Mouse (Mus musculus) embryonic facial prominence, embryonic 10.5 days (tissue): ENCODE data around the gene Dhrs7c. TPM values are rescaled to one million over a fixed set of nuclear protein-coding genes. Genes with fewer than 3 reads are reported as not detected.

Experiments
- DNase-seq: peaks from one replicate; pipeline ENCODE4 v3.0.0-alpha.2; 2017; ENCODE audit warnings: low spot score
- H3K27ac ChIP-seq: fragments of 300-500 bp; sonication (generic); replicated peaks from 2 replicates; pipeline ENCODE4 v1.5.1; 2016; ENCODE audit warnings: mild to moderate bottlenecking
- H3K27me3 ChIP-seq: fragments of 300-500 bp; sonication (generic); replicated peaks from 2 replicates; pipeline ENCODE4 v1.6.1; 2016; ENCODE audit warnings: low read depth, mild to moderate bottlenecking; ENCODE audit not compliant: poor library complexity, severe bottlenecking
- H3K36me3 ChIP-seq: fragments of 300-500 bp; sonication (generic); replicated peaks from 2 replicates; pipeline ENCODE4 v1.6.1; 2016; ENCODE audit warnings: mild to moderate bottlenecking, moderate library complexity
- H3K4me1 ChIP-seq: fragments of 300-500 bp; sonication (generic); 2 replicates; pipeline ENCODE4 v1.6.1; 2016
- H3K4me3 ChIP-seq: fragments of 300-500 bp; sonication (generic); 2 replicates; pipeline ENCODE4 v1.5.1; 2016; ENCODE audit warnings: mild to moderate bottlenecking, moderate library complexity
- H3K9me3 ChIP-seq: fragments of 300-500 bp; sonication (generic); 2 replicates; pipeline ENCODE4 v1.6.1; 2016; ENCODE audit warnings: mild to moderate bottlenecking
- WGBS: fragments of 180-500 bp; shearing (Covaris S2); methylation state at CpG from one replicate; pipeline ENCODE4 v1.1.7; 2016; 5-methylcytosine and 5-hydroxymethylcytosine counted together
- polyA plus RNA-seq: library from polyadenylated mRNA; unstranded; fragments of >200 nt; fragmentation: Nextera tagmentation; extraction: Ambion mirVana; gene quantifications from 2 replicates; pipeline ENCODE4 v1.2.1, GENCODE M21; 2016

Dhrs7c gene
- polyA plus RNA-seq, 1 experiment from 2014 or later, result not detected

DNA sequence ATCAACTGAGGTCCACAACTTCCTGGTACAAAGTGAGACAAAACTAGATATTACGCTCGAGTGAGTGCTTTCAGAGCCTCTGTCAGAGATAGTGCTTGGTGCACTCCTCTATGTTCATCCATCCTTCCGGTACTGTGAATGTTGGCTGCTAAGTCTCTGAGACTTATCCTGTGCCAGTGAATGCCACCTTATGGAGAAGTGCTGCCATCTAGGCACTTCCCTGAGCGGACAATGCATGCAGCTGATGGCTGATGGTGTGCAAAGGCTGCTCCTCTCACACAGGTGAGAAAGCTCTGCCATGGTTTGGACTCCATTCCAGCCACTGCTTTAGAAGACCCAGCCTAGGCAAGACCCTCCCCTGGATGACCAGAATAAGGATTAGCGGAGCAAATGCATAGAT, 10.1 kb downstream of the Dhrs7c start:
- WGBS, result 84% methylated on average over 5 of the region's 5 CpGs
- no peaks in the 10 kb centered on the region for H3K36me3 ChIP-seq
- H3K27ac ChIP-seq, result no peak overlapping the region
- DNase-seq, result no peak
- no peaks in the 10 kb centered on the region for H3K4me1 ChIP-seq
- no peaks in the 10 kb centered on the region for H3K27me3 ChIP-seq
- H3K4me3 ChIP-seq, result no peak overlapping the region
- no peaks in the 10 kb centered on the region for H3K9me3 ChIP-seq

DNA sequence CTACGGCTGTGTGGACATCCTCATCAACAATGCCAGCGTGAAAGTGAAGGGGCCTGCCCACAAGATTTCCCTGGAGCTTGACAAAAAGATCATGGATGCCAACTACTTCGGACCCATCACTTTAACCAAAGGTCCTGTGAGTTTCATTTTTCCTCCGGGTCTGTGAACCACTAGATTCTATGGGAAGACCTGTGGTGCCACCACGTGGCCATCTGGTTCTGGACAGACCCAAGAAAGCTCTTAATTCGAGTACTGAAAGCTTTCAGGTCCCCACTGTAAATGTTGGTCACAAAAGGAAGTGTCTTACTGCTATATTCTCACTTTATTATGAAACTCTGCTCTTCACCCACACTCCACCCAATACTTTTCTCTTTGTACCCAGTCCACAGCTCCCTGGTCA, 13.5 kb downstream of the Dhrs7c start:
- Histone ChIP-seq H3K9me3 (no peaks in the 10 kb centered on the region), H3K4me1 (no peaks in the 10 kb centered on the region), H3K27ac (no peak overlapping the region), H3K36me3 (no peaks in the 10 kb centered on the region), H3K27me3 (no peaks in the 10 kb centered on the region), H3K4me3 (no peak overlapping the region)
- no peak for DNase-seq
- 79% methylated on average over 6 of the region's 6 CpGs for WGBS

DNA sequence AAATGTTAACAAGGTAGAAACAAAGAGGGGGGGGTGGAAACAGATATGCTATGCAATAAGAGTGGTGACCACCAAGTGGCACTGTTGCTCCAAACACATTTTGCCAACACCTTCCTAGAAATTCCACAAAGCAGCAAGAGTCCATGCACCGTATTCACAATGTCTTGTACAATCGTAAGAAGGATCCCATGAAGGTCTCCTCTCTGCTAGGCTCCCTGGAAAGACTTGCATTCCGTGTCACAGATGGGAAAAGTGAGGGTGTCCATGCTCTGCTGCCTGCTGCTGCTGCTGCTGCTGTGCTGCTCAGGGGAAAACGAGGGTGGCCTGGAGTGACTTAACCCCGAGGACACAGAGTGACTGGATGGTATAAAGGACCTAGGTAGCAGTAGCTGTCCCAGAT, 21.6 kb downstream of the Dhrs7c start:
- DNase-seq, result peak; percentile 52
- peak overlapping the region; percentile 37; the same call in 1 of the 2 replicates for H3K4me3 ChIP-seq
- H3K4me1 ChIP-seq, result peaks cover 13% of the 10 kb centered on the region
- H3K27me3 ChIP-seq, result no peaks in the 10 kb centered on the region
- peak overlapping the region; percentile 40; the same call in 1 of the 2 replicates for H3K27ac ChIP-seq
- no peaks in the 10 kb centered on the region for H3K36me3 ChIP-seq
- 18% methylated on average over 5 of the region's 5 CpGs for WGBS
- H3K9me3 ChIP-seq, result no peaks in the 10 kb centered on the region

DNA sequence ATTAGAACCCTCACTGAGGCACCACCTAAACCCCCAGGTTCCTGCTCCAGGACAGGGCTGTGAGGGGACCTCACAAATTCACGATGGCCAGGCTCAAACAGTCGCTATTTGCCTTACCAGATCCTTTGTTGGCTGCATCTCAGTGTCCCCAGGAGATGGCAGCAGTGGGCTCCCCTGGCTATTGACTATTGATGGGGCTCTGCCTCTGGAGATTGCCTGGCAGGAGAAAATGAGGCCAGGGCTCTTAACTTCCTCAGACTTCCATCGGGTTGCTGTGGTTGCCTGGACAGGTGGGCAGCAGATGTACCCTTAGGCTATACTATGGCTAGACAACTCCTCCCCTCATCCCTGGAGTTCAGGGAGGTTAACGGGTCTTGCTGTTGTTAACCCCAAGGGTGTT, 22.2 kb downstream of the Dhrs7c start:
- Histone ChIP-seq H3K9me3 (no peaks in the 10 kb centered on the region), H3K27me3 (no peaks in the 10 kb centered on the region), H3K4me1 (peaks cover 13% of the 10 kb centered on the region), H3K36me3 (no peaks in the 10 kb centered on the region), H3K27ac (peak overlapping the region; percentile 40; the same call in 1 of the 2 replicates), H3K4me3 (no peak overlapping the region)
- DNase-seq, result peak; percentile 75
- 12% methylated on average over 4 of the region's 4 CpGs for WGBS

DNA sequence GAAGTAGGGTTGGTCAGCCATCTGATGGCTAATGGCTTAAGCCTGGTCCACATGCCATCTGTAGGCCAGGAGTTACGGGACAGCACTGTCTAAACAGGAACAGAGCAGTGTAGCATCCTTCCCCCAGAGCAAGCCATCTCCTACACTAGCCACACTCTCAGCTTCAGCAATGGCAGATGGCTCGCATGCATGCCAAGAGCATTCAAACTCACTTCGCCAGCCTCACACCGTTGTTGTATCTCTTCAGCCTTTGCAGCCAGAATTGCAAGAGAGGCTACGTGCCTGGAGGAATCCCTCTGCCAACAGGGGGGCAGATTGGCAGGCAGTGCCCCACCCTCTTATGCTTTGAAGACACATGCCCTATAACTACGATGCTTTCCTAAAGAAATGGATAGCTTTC, 23.6 kb downstream of the Dhrs7c start:
- H3K27ac ChIP-seq, result no peak overlapping the region
- WGBS, result 89% methylated on average over 6 of the region's 6 CpGs
- H3K4me1 ChIP-seq, result peaks cover 13% of the 10 kb centered on the region
- no peak for DNase-seq
- H3K27me3 ChIP-seq, result no peaks in the 10 kb centered on the region
- no peak overlapping the region for H3K4me3 ChIP-seq
- H3K9me3 ChIP-seq, result no peaks in the 10 kb centered on the region
- no peaks in the 10 kb centered on the region for H3K36me3 ChIP-seq

DNA sequence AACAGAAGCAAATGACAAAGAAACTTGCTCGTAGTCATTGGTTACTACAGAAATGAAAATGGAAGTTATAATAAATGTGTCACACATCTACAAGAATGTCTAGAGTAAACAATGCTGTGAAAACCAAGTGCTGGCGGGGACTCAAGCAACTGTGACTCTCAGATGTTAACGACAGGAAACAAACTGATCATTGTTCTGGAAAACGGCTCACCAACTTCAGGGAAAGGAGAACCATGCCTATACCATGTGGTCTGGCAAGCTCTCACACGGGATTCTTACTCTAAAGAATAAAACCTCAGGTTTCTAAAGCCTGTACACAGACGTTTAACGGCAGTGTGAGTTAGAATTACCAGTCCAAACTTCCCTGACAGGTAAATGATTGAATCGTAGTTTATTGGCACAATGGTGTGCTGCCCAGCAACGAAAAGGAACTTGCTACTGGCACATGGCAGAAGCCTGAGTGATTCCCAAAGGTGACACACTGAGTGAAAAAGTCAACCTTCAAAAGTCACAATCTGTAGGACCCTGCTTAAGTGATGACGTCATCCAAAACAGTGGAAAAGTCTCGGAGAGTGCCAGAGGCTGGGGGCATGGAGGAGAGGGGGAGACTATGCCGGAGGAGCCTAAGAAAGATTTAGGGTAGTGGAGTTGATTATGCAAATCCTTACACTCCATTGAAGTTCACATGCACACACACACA, 30.5 kb downstream of the Dhrs7c start:
- Histone ChIP-seq H3K36me3 (no peaks in the 10 kb centered on the region), H3K9me3 (no peaks in the 10 kb centered on the region), H3K27me3 (no peaks in the 10 kb centered on the region), H3K27ac (no peak overlapping the region), H3K4me3 (no peak overlapping the region), H3K4me1 (peaks cover 5% of the 10 kb centered on the region; the same call in 1 of the 2 replicates)
- no peak for DNase-seq
- WGBS, result 61% methylated on average over 12 of the region's 12 CpGs

DNA sequence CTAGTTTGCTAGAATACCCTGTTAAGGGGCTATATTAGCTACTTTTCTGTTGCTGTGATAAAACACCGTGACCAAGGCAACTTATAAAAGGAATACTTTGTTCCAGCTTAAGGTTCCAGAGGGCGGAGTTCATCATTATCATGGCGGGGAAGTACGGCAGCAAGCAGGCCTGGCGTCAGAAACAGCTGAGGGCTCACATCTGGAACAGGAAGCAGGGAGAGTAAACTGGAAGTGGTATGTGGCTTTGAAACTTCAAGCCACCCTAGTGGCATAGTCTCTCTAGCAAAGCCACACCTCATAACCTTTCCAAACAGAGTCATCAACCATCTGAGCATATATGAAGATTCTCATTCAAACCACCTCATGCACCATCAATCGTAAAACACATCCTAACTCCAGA, 31.5 kb downstream of the Dhrs7c start:
- Histone ChIP-seq H3K4me3 (no peak overlapping the region), H3K36me3 (no peaks in the 10 kb centered on the region), H3K4me1 (peaks cover 5% of the 10 kb centered on the region; the same call in 1 of the 2 replicates), H3K27ac (no peak overlapping the region), H3K27me3 (no peaks in the 10 kb centered on the region), H3K9me3 (no peaks in the 10 kb centered on the region)
- 86% methylated on average over 6 of the region's 6 CpGs for WGBS
- DNase-seq, result no peak

DNA sequence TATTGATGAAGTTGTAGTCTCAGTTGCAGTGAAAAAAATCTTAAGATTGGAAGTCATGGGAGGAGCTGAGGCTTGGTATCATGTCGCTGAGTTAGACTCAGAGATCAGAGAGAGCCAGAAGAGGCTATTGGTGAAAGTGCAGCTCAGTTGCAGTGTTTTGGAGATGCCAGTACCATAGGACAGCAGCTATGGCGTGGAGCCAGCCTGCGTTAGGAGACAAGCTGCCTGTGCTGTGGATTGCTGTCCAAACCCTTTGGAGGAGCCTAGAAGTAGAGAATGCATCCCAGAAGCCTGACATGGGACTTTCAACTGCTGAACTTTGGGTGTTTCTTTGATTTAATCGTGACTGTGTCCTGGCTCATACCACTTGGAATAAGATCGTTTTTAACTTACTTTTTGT, 33.8 kb downstream of the Dhrs7c start:
- Histone ChIP-seq H3K9me3 (no peaks in the 10 kb centered on the region), H3K4me3 (no peak overlapping the region), H3K4me1 (peaks cover 5% of the 10 kb centered on the region; the same call in 1 of the 2 replicates), H3K27me3 (no peaks in the 10 kb centered on the region), H3K27ac (no peak overlapping the region), H3K36me3 (no peaks in the 10 kb centered on the region)
- DNase-seq, result no peak
- 79% methylated on average over 5 of the region's 5 CpGs for WGBS

DNA sequence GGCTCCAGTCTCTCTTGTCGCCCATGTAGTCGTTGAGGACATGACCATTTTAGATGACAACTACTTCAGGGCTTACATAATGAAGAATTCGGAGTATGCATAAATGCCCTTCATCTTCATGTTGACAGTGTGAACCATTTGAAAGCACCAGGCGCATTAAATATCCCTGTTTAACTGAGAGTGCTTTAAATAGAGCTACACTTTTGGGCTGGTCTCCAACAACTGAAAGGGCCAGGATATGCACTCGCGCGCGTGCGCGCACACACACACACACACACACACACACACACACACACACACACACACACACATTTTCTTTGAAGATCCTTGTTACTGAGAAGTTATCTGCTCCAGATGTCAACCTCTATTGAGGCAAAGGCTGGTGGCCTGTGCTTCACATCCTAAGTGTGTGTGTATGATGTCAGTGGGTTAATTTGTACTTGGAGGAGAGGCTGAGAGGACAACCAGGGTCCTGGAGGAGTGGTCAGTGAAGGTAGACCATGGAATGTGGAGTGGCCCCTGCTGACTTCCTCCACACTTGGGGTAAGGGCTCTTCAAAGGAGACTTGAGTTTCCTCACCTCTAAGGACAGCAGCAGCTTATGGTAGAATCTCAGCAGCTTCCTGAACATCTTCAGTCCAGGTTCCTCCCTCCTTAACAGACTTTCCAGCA, 37.6 kb downstream of the Dhrs7c start:
- 95% methylated on average over 10 of the region's 10 CpGs for WGBS
- H3K9me3 ChIP-seq, result no peaks in the 10 kb centered on the region

DNA sequence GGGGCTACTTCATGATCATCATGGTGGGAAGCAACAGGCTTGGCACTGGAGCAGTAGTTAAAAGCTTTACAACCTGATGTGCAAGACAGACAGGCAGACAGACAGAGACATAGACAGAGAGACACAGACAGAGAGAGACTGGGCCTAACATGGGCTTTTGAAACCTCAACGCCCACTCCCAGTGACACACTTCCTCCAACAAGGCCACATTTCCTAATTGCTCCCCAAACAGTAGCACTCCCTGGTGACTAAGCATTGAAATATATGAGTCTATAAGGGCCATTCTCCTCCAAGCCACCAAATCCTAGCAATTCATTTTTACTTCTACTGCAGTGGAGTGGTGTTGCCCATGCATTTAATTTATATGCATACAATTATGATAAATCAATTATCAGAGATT, 41.8 kb downstream of the Dhrs7c start:
- DNase-seq, result no peak
- WGBS, result 83% methylated on average over 1 of the region's 1 CpGs
- no peaks in the 10 kb centered on the region for H3K9me3 ChIP-seq
- no peaks in the 10 kb centered on the region for H3K27me3 ChIP-seq
- H3K4me1 ChIP-seq, result no peaks in the 10 kb centered on the region
- H3K36me3 ChIP-seq, result no peaks in the 10 kb centered on the region
- no peak overlapping the region for H3K27ac ChIP-seq
- H3K4me3 ChIP-seq, result no peak overlapping the region

More for the DNA sequence above, 37.6 kb downstream of the Dhrs7c start:
- H3K4me3 ChIP-seq, result no peak overlapping the region
- no peak overlapping the region for H3K27ac ChIP-seq
- no peaks in the 10 kb centered on the region for H3K27me3 ChIP-seq
- no peaks in the 10 kb centered on the region for H3K4me1 ChIP-seq
- no peaks in the 10 kb centered on the region for H3K36me3 ChIP-seq
- DNase-seq, result no peak

DNA sequence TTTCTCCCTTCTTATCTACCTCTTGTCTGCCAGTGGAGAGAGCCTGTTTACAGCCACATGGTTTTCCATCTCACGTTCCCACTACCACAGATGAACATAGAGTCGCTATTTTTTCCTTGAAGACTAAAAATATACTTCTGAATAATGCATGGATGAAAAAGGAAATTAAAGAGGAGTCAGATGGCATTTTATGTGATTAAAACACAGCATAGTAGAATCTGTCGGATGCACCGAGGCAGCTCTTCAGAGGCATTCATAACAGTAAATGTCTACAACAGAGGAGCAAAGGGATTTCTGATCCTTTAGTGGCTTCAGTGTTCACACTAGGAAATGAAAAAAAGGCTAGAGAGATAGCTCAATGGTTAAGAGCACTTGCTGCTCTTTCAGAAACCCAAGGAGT, 47.2 kb downstream of the Dhrs7c start:
- no peaks in the 10 kb centered on the region for H3K36me3 ChIP-seq
- no peak for DNase-seq
- H3K4me1 ChIP-seq, result no peaks in the 10 kb centered on the region
- no peak overlapping the region for H3K27ac ChIP-seq
- 89% methylated on average over 4 of the region's 4 CpGs for WGBS
- H3K4me3 ChIP-seq, result no peak overlapping the region
- H3K27me3 ChIP-seq, result no peaks in the 10 kb centered on the region
- no peaks in the 10 kb centered on the region for H3K9me3 ChIP-seq

DNA sequence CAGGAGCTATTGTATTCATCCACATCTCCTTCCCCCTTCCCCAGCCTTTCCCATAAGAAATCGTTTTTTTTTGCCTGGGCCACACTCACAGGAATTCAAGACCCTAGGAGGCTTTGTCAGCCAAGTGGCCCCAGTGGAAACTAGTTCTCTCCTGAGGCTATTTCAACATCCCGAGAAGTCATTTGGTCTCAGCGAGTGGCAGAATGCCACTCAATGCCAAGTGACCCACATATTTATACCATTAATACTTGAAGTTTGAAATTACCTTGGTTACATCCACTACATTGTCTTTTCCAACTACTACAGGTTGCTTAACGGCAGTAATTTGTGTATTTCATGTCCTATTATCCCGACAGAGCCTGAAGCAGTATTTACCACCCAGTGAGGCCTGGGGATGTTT, 53.8 kb downstream of the Dhrs7c start:
- no peaks in the 10 kb centered on the region for H3K27me3 ChIP-seq
- no peaks in the 10 kb centered on the region for H3K36me3 ChIP-seq
- no peak for DNase-seq
- WGBS, result 47% methylated on average over 5 of the region's 5 CpGs
- H3K4me1 ChIP-seq, result peaks cover 20% of the 10 kb centered on the region
- H3K4me3 ChIP-seq, result no peak overlapping the region
- H3K9me3 ChIP-seq, result no peaks in the 10 kb centered on the region
- no peak overlapping the region for H3K27ac ChIP-seq

DNA sequence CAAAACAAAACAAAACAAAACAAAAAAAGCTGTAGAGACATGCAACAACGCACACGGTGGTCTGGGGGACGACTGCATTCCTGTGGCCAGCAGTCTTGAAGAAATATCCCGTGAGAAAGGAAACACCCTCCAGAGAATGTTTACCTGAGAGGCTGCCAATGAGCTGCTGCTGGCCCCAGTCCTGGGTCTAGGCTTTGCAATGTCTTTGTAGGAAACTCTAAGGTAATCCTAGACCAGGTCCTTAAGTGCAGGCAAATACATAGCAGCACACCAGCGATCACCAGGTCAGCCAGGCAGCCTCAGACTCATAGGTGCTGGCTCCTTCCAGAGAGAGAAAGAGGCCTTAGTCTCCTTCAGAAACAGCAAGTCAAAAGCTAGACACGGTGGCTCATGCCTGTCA, 56.0 kb downstream of the Dhrs7c start:
- Histone ChIP-seq H3K27ac (no peak overlapping the region), H3K4me1 (peaks cover 20% of the 10 kb centered on the region), H3K9me3 (no peaks in the 10 kb centered on the region), H3K4me3 (no peak overlapping the region), H3K36me3 (no peaks in the 10 kb centered on the region), H3K27me3 (no peaks in the 10 kb centered on the region)
- DNase-seq, result no peak
- WGBS, result 59% methylated on average over 6 of the region's 6 CpGs
